Mouse (Mus musculus) CD4-positive, CD25-positive, alpha-beta regulatory T cell, adult 4 months (primary cell): ENCODE data around the gene Ctu2. TPM values are rescaled to one million over a fixed set of nuclear protein-coding genes. Genes with fewer than 3 reads are reported as not detected.
A peak's percentile ranks its signal among the peaks of the same experiment; 100 is the strongest.

ENCODE experiments used
- ATAC-seq: one replicate; pipeline ENCODE4 v1.8.0; 2017
- polyA plus RNA-seq, 2 experiments: library from polyadenylated mRNA; unstranded; fragments of 100-300 nt; shearing (Covaris generic); gene quantifications; one replicate each; pipeline ENCODE4 v1.2.1; 2017

The Ctu2 gene
- polyA plus RNA-seq: 10 to 100 TPM; 11.5 to 16.9 TPM

GRCm38 (mm10) chr8:122475580-122476320 is at the start of gene Ctu2, which contains the start of gene Rnf166:
Gene Ctu2, plus strand, starts transcription at chr8:122476143.
Gene Rnf166, minus strand, starts transcription at chr8:122476064.
- ATAC-seq: peak; percentile 83

GRCm38 (mm10) chr8:122426145-122426544 is 49.8 kb upstream of the Ctu2 start:
- no peak for ATAC-seq

GRCm38 (mm10) chr8:122427607-122428006 is 48.3 kb upstream of the Ctu2 start:
- ATAC-seq: no peak

GRCm38 (mm10) chr8:122428163-122428562 is 47.8 kb upstream of the Ctu2 start:
- ATAC-seq: no peak

GRCm38 (mm10) chr8:122430058-122430636 is 45.8 kb upstream of the Ctu2 start:
- no peak for ATAC-seq

DNA sequence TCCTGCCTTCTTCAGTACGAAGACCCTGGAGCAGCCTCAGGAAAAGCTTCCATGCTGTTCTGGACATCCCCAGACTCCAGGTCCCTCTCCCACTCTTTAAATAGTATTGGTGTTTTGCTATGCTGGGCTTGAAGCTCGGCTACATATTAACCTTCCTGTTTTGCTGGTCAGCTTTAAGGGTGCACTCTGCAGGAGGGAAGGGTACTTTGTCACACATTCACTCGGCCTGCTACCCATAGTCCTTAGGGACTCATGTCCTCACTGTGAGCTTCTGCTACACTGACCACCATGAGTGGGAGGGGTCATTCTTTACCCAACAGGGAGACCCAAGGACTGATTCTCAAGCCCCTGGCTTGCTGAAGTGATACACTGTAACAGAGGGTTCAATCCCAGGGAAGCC is 45.3 kb upstream of the Ctu2 start:
- no peak for ATAC-seq

DNA sequence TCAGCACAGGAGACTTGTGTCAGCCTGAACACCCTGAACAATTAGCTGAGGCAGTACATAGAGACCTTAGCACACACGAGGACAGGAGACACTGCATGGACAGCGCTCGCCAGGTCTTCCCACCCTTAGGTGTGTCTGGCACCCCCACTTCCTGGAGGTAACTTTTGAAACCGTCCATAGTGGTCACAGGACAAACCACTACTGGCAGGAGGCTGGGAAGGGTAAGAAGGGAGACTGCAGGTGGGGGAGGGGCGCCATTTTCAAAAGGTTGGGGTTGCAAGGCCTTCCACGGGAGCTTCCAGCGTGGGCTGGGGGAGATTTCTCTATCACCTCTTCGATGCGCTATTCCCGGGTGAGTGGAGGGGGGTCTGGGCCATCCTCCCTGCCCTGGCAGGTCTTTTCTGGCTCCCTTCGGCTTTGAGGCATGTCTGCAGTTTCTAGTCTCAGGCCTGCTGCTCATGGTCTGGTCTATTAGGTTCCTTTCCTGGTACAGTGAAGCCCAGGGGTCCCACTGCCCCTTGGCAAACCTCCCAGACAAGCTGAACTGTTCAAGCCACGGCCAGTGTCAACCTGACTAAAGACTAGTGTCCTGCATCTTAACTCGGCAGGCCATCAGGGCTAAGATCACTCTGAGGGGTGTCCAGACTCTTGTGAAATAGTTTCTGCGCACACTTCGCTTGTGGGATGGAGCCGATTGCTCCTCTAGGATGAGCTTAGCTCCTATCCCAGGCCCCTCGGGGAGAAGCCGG is 44.1 kb upstream of the Ctu2 start:
- peak; percentile 4 for ATAC-seq

DNA sequence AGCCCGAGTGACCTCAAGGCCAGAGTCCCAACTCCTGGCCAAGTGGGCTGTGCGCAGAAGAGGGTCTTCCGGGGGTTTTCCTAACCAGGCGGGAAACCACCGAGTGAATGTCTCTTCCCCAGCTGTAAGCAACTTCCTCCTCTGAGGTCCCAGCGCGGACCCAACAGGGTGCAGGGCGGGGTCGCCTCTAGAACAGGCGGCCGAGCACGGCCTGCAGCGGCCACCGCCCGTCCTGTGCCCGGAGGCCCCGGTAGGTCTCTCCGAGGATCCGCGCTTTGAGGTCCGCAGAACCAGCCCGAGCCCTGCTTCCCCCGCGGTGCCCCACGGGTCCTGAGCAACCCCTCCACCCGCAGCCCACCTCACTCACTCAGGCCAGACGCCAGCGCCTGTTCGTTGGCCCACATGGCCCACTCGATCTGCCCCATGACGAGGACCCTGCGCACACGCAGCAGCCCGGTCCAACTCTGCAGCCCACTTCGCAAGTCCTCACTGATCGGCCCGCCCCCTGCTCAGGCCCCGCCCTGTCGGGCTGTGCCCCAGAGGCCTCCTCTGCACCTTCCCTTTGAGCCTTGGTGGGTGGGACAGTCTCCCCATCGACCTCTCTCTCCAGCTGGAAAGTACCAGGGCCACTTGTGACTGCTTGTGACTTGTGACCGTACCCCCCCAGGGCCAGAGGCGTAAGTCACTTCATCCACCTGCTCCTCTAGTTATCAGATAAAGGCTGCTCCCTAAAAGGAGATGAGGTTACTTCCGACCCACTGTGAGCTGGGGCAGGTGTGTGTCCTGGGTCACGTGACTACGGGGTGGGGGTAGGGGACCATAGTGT is 43.3 kb upstream of the Ctu2 start, which contains the start of gene Cyba:
Cyba (minus strand) TSS at position 488 of the 826 bp plus-strand sequence.
- ATAC-seq: peak; percentile 72

DNA sequence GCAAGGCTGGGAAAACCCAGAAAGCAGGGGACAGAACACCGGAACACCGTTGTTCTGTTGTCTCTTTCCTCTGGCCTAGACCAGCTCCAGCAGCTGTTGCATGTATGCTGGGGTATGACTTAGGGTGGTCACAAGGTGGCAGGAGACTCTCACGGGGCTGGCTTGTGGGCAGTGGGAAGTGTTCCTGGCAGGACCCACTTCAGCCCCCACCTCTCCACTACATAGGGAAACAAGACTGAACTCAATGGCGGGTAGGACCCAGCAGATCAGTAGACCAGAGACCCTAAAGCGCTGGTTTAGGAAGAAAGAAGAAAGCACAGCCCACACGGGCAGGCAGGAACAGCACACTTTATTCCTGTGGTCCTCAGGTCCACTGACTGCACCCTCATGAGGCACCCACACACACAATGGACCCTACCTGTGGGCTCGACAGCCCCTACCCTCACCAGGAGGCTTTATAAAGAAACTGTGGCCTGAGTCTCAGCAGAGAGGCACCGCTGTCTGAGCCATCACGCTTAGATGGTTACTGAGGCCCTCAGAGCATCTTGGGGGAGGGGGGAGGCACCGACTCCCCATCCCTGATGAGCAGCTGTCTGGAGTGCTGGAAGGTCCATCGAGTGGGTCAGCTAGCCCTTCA is 42.6 kb upstream of the Ctu2 start:
- ATAC-seq: no peak

GRCm38 (mm10) chr8:122435375-122435774 is 40.6 kb upstream of the Ctu2 start:
- no peak for ATAC-seq

DNA sequence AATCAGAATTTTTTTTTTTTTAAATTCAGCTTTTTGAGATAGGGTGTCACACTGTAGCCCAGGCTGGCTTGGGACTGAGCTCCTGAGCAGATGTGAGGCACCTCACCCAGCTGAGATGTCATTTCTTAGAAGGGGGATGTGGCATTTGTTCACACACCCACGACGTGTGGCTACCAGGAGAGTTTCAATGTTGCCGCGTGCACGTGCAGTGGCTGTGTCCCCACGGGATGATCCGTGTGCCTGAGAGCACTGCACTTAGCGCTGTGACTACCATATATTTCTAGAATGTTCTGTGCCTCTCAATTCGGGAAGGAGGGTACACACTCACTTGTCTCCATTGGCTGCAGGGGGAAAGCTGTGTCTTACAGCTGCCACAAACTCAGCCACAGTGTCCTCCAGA is 39.8 kb upstream of the Ctu2 start:
- ATAC-seq: no peak

DNA sequence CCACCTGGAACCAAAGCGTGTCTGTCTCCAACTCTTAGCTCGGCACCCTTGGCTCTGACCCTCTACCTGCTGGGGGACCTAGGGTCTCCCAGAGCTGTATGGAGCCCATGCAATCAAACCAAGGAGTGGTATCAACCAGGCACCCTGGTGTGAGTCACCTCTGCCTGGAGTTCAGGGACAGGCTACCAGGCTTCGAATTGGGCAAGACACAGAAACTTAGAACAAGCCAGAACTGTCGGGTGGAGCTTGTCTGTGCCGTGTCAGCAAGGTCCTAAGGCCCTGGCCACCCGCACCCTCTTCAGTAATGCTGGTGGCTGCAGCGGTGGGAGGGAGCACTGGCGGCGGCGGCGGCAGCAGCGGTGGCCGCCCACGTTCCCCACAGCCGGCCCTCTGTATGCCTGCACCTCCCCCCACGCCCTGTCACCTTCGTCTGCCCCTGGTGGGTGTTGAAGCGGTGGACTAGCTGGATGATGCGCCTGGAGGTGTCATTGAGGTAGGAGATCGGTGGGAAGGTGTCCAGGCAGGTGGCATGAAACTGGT is 39.3 kb upstream of the Ctu2 start:
- ATAC-seq: no peak

GRCm38 (mm10) chr8:122437708-122438331 is 38.1 kb upstream of the Ctu2 start:
- ATAC-seq: peak; percentile 72

GRCm38 (mm10) chr8:122439336-122439735 is 36.6 kb upstream of the Ctu2 start:
- no peak for ATAC-seq

GRCm38 (mm10) chr8:122441326-122441725 is 34.6 kb upstream of the Ctu2 start:
- ATAC-seq: no peak

DNA sequence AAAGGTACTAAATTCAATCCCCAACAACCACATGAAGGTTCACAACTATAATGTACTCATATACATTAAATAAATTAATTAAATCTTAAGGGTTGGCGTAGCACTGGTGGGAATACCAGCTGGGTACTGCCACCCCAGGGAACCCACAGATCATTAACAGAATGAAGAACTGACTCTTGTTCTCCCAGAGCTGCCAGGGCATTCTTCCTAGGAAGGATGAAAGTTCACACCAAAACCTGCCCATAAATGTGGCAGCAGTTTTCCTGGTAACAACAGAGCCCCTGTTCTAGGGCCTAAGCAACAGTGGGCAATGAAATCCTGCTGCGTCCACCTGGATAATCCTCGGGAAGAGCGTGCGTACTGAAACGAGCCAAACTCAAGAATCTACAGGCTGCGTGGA is 33.6 kb upstream of the Ctu2 start:
- ATAC-seq: no peak

DNA sequence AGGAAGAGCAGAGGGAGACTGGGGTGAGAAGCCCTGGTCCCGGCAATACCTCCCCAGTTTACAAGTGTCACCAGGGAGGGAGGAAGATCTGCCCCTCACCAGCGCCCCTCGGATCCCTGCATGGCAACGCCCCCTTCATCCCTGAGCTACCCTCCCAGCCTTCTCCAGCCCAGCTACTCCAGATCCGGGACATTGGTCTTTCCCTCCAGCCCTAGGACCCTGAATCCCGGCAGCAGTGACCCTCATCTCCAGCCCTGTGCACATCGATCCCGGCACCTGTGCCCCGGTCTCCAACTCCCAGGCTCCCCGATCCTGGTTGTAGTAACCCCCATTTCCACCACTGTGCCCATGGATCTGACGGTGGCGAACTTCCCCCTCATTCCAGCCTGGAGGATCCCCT is 33.2 kb upstream of the Ctu2 start:
- no peak for ATAC-seq

- peak; percentile 97 for ATAC-seq
Observed at GRCm38 (mm10) chr8:122443262-122444006, 32.5 kb upstream of the Ctu2 start, which contains the start of gene Mvd. Gene Mvd, minus strand, starts transcription at chr8:122443422.

DNA sequence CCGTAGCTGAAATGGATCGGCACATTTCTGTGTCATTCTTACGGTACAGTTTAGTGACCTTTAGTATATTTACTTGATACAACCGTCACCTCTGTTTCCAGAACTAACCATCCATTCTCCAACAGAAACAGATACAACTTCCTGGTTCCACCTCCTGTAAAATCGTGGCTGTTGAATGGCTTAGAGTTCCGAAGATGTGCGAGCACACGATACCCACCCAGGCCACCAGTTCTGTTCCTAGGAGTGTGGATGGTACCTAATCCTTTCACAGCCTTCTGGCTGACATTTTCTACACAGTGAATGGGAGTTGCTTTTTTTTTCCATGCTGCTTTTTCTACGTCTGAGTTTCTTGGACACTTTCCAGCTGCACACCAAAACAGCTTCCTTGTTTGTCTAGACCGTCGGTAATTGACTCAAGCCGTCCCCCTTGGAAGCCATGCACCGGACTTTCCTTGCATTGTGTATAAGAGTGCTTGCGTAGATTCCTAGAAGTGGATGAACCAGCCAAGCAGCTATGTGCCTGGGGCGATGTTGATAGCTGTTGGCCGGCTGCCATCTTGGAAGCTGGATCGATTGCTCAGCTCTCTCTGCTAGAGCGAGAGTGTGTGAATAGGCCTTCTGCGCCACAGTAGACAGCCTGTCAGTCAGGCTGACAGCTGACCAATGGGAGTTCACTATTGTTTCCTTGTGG is 31.7 kb upstream of the Ctu2 start:
- peak; percentile 38 for ATAC-seq

DNA sequence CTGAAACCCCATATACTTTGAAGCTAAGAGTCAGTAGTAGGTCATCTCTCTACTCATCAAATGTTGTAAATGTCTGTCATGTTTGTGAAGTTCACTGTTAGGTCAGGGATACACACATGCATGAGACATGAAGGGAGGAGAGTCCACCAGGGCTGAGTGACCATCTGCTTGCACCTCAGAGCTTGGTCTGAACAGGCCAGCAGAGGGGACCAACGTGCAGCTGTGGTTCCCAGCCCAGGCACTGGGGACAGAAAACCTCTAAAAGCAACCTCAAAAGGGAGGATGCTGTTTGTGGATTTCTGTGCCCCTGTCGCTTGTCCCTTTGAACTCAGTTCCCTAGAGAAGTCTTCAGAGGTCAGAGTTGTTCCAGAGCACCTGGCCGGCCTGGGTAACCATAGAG is 30.7 kb upstream of the Ctu2 start:
- no peak for ATAC-seq
